Mouse (Mus musculus) adrenal gland, postnatal 10 days (tissue): ENCODE measurements around the gene Fgf3. TPM values are rescaled to one million over a fixed set of nuclear protein-coding genes. Genes with fewer than 3 reads are reported as not detected.

Experiments used
- DNase-seq: peaks from one replicate; pipeline ENCODE4 v3.0.0; 2021; ENCODE audit warnings: mixed read lengths
- long read RNA-seq, 2 experiments: library from polyadenylated mRNA; stranded (forward); transcript quantifications; one replicate each; pipeline ENCODE4 v2.0.0; 2021
- total RNA-seq, 2 experiments: library from RNA; stranded (reverse); gene quantifications; 2 replicates each; pipeline ENCODE4 v1.2.3; 2021

Gene Fgf3
- under 1 TPM; 0.27 to 0.33 TPM for total RNA-seq
- long read RNA-seq, experiment 1, partial matches to known transcripts: 0 of 1 reads
- long read RNA-seq, experiment 1, other reads (novel, unspliced or antisense): 0 of 1 reads
- long read RNA-seq, experiment 2, partial matches to known transcripts: 0 of 1 reads
- long read RNA-seq, experiment 2, other reads (novel, unspliced or antisense): 0 of 1 reads

DNA sequence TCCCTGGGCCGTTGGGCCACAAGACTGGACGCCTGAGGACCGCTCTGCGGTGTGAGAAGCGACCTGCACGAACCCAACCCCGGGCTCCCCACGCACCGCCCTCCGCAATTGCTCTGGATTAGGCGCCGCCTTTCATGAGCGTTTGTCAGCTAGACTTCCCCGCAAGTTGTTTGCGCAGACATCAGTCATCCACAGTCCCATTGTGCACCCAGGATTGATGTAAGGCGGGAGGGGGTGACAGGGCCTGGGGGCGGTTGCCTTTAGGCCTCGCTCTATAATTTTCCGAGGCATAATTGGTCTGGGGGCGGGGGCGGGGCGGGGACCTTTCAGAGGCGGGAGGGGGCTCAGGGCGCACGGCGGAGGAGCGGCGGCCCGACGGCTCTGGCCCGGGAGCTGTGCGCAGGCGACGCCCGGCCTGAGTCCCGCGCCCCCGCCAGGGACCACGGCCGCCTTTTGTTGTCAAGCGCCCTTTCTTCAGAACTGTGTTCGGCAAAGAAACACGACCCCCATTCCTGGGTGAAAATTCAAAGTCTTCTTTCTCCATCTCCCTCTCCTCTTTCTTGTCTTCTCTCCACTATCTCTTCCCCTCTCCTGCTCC, at the start of gene Fgf3:
Gene Fgf3, plus strand, starts transcription at position 193 of the 598 bp plus-strand sequence.
- DNase-seq: no peak

DNA sequence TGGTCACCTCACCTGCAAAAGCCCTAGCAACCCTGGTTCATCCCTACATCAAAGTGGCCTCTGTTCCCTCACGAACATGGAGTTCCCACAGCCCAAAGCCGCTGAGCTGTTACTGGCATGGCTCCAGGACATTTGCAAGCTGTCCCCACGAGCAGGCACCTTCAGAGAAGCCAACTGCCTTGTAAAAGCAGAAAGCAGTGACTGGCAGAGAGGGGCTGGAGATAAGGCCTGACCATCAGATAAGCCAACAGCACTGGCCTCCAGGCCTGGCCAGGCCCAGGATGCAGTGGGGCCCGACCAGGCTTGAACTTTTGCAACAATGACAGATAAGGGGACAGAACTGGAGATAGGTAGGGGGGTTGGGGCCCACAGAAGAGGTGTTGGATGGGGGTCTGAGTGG, 49.3 kb upstream of the Fgf3 start:
- DNase-seq: peak; percentile 48

DNA sequence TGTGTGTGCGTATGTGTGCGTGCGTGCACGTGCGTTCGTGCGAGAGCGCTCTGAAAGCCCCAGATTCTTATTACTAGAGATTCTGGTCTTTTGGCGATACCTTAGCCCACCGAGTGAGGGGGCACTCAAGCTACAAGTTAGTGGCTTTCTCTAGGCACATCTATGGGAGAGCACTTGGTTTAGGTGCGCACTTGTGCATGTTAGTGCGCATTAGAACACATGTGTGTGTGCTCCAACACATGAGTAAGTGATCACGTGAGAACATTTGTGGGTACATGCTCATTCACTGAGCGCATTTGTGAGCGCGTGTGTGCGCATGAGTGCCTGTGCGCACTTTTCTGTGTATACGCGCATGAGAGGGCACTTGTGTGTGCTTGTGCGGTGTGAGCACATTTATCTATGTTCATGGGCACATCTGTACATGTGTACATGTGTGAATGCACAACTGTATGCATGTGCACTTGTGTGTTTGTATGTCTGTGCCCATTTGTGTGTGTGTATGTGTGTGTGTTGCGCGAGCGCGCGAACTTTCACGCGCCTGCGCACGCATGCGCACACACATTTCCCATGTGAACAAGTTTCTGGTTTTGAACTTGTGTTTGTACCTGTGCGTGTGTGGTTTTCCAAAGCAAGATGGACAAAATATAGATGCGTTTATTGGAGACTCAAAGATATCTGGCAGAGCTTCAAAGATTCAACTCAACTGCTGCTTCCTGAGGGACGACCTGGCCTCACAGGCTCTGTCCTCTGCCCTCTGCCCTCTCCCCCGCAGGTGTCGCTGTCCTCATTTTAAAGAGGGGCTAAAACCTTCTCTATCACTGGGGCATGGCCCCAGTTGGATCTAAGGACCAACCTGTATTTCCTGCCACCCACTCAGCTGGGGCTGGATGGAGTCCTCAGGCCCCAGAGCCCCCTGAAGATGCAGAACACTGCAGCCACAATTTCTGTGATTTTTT, 48.0 kb upstream of the Fgf3 start:
- DNase-seq: no peak

DNA sequence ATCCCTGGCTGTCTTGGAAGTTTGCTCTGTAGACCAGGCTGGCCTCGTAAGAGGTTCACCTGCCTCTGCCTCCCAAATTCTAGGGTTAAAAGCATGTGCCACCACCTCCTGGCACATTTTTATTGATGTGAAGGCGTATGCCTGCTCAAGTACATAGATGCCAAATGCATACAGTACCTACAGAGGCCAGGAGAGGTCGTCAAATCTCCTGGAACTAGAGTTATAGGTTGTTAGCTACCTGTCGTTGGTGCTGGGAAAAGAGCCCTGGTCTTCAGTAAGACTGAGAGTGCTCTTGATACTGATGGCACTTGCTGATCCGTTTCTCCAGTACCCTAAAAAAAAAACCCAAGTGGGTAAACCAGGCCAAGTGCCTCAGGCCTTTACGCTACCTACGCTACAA, 46.5 kb upstream of the Fgf3 start:
- DNase-seq: no peak

DNA sequence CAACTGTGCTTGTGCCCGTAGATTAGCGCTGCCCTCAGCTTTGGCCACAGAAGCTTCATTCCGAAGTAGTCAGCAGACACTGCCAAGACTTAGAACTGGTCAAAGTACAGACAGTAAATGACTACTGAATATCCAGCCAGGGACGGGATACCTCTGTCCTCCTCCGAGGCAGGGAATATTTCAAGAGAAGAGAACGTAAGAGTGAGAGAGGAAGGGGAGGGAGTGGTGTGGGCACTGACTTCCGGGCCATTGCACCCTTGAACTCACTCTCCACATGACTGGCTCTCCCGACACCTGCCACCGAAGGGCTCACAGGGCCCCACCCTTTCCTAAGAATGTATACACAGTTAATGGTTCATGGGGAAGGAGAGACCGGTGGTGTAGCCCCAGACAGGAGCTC, 44.6 kb upstream of the Fgf3 start:
- DNase-seq: no peak

DNA sequence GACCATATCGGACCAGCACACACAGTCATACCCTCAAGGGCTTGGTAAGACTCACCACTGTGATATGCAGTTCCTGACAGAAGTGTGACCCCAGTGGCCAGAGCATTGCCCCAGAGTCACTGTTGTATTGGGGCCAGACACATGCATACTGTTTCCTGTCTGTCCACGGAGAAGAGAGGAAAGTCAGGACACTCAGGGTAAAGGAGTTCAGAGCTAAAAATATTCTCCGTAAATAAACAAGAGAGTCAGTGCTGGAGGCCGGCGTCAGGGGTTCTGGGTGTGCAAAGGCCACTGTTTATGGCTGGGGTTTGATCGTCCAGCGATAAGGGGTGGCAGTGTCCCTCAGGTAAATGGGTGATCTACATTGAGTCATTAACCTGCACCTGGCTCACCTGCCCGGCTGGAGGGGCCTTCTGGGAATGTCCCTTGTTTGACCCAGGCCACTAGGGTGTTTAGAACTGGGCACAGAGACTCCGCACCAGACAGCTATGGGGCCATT, 41.9 kb upstream of the Fgf3 start:
- no peak for DNase-seq

DNA sequence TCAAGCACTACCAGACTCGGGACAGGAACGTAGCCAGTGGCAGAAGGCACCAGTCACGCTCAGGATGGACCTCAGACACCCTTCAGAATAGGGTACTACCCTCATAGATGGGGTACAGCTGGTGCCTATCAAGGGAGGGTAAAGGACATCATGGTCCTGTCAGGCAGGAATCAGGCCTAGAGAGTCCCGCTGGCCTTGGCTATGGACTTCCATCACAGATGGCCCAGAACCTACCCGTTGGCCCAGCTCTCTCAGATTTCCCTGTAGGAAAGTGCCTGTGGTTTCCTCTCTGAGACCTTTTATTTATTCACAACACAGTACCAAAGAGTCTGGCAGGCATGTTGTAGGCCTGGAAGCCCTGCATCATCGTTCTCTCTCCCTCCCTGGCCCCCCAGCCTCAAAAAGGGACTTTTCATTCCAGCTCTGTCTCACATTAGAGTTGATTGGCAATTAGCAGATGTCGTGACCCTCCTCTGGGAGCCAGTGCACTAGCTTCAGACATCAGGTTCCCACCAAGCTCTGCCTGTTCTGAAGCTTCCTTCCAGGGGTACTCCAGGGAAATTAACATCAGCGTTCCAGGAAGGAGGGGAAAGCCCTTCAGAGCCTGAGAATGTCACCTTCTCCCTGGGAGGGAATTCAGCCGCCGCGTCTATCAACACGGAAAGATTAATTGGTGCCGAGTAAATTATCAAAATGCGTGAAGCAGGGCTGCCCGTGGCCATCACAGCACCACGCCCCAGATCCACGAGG, 40.7 kb upstream of the Fgf3 start:
- no peak for DNase-seq

DNA sequence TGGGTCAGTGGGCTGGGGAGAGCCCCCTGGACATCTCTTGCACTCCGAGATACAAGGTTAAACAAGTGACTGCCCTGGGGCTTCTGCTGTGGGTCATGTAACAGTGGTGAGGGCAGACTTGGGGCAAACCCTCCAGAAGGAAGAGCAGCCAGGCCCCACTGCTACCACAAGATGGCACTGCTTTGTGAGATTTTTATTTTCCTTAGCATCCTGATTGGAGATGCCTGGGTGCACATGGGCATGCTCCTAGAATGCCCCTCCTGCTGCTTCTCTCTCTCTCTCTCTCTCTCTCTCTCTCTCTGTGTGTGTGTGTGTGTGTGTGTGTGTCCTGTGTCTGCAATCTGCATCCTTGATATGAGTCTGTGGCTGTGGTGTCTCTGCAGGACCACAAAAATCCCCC, 39.4 kb upstream of the Fgf3 start:
- peak; percentile 46 for DNase-seq

DNA sequence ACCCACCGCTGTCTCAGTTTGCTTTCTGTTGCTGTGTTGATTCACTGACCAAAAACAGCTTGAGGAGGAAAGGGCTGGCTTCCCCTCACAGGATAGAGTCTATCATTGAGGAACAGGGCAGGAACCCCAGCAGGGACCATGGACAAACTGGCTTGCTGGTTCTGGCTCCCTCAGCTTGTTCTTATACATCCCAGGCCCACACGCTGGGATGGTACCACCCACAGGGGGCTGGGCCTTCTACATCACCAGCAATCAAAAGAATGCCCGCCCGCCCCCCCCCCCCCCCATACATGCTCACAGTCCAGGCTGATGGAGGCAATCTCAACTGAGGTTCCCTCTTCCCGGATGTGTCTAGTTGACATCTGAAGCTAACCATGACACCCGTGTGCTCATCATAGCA, 30.8 kb upstream of the Fgf3 start:
- DNase-seq: no peak

DNA sequence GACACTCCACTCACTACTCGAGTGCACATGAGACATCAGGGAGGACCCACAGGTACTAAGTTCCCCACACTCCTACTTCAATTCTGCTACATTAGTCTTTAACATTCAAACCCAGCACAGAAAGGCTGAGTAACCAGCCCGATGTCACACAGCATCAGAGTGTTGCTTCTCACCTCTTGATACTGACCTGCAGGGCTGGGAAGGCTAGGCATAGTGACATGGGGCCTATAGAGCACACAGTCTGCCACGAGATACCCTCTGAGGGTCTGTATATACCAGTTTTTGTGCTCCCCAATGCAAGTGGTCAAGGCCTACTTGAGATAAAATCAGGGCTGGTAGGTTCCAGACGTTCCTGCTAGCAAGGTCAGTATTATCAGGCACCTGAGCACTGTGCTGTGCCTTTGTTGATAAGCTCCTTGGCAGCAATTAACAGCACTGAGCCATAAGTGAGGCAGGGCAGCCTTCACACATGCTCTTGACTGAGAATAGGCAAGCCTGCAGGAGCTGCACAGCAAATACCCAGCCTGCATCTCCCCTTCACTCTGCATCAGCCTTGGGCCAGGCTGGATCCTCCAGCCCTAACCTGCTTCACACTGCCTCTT, 29.8 kb upstream of the Fgf3 start:
- no peak for DNase-seq

DNA sequence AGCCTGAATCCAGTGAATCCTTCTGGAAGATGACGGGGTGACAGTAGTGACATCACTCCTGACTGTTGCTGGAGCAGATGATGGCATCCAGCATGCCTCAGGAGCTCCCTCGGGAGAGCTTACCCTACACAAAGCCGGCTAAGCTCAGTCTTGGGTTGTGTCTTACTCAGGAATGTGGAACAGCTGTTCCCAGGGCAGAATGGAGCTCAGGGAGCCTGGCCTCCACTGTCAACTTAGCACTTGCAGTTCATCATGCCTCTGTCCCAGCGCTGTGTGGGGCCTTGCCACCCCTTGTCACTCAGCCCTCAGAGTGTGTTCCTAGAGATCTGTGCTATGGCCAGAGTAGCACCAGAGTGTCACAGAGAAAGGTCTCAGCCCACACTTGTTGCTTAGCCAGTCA, 26.4 kb upstream of the Fgf3 start:
- DNase-seq: no peak

DNA sequence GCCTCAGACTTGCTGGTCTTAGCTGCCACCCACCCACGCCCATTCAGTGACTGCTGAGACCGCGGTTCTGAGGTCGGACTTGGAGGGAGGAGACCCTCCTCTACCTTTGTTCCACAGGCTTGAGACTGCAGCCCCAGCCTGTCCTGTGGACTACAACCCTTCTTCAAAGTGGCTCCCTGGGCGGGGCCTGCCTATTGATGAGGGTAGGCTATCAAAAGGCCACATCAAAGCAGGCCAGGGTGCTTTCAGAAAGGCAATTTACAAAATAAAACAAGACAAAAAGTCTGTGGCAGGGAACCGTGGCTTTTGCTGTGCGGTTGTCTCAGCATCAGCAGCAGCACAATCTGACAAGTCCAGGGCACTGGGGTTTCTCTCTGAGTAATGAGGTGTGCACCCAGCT, 16.0 kb upstream of the Fgf3 start:
- DNase-seq: no peak

DNA sequence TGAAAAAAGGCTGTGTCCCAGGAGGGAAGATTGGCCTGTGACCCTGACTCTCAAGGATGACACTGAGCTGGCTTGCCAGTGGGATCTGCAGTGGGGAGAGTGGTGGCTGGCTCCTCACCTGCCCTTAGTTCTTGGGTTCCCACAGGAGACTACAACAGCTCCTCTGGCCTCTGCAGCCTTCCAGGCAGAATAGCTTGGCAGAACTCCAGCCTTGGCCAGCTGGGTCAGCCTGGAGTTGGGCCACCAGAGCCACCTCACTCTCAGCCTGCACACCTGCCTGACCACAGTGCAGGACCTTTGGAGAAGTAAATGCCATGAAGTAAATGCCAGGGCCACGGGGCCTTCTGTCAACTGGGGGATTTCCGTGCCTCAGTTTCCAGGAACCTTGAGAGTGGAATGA, 13.9 kb upstream of the Fgf3 start:
- DNase-seq: peak; percentile 52

DNA sequence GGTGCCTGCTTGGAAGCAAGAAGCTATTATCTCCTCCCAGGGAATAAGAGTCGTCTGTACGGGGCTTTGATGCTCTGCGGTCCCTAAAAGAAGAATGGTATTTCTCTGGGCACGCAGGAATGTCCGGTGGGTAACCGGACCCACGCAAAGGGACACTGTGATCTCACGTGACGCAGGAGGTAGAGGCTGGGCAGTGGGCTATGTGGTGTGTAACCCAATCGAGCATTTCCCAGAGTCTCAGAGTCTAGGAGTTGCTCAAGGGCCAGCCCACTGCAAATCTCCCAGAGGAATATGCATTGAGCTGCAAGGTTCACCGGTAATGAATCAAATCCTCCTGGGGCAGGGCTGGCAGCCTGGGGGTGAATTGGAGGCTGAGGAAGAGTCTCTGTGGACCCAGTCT, 9.5 kb upstream of the Fgf3 start:
- DNase-seq: no peak

DNA sequence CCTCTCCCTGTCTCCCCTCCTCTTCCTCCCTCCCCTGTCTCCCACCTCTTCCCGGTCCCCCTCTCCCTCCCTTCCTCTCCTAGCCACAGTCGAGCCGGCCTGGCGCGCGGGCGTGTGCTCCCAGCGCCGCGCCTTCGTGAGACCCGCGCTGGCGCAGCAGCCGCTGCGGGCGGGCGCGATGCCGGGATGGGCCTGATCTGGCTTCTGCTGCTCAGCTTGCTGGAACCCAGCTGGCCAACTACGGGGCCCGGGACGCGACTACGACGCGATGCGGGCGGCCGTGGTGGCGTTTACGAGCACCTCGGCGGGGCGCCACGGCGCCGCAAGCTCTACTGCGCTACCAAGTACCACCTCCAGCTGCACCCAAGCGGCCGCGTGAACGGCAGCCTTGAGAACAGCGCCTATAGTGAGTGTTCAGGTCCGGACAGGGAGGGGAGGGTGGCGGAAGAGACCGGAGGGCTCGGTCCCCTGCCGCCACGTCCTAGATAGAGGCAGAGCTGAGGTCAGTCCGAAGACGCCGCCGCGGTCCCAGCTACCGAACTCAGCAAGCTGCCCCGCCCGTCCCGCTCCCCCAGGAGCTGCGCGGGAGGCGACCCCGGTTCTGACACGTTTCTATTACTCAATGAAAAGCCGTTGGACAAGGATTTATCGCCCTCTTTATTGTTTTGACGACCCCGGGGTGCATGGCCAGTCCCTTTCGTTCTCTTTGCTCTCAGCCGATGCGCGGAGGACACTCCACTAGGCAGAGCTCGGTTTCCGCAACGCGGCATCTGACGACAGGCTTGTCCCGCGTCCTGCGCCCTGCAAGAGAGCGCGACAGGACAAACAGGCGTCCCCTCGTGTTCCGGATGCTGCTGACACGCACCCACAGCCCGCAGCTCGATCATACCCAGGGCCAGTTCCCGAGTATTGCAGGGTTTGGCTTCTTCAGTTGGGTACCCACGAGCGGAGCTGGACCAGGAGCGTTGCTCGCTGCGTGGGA, 930 bp downstream of the Fgf3 start:
- peak; percentile 17 for DNase-seq

DNA sequence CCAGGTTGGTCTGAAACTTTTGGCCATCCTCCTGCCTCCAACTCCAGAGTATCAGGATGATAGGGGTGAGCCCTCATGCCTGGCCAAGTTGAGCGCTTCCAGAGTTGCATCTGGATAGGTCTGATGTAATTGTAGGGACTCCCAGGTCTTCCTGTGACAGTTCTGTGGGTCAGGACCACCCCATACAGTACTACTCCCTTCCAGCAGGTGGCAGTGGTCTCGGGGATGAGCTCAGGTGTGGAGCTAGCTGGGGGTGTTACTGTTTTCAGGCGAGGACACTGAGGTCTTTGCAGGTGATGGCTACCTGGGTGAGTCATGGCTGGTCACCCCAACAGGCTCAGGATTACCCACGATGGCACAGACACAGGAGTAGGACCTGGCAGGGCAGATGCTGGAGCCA, 8.3 kb downstream of the Fgf3 start:
- peak; percentile 74 for DNase-seq

DNA sequence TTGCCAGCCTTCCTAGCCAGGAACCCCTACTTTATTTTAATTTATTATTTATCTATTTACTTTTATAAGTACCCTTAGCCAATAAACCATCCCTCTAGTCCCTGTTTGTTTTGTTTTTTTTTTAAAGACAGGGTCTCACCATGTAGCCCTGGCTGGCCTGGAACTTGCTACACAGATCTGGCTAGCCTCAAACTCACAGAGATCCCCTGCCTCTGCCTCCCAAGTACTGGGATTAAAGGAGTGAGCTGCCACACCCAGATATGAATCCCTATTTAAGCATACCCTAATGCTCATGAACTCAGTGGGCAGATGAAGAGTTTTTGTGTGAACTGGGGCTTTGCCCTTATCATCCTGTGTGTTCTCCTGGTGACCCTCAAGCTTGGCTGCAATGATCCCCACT, 9.2 kb downstream of the Fgf3 start, which contains the start of gene Fgf4:
Gene Fgf4, plus strand, starts transcription at position 301 of the 400 bp plus-strand sequence.
- no peak for DNase-seq

DNA sequence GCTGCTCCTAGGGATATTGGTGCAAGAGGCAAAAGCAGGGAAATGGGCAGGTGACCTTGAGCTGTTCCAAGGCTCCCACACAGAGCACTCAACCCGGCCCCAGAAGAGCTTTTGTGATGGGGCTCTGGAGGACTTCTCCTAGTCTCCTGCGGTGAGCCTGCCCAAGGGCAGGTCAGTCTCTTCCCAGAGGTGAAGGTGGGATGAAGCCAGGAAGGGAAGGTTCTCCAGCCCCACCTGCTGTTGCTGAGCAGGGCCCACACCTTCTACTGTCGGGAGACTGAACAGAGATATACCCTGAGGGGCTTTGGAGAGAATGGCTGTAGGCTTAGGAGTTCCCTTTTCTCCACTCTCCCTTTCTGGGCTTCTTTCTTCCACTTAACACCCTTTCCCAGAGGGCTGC, 13.4 kb downstream of the Fgf3 start:
- no peak for DNase-seq

DNA sequence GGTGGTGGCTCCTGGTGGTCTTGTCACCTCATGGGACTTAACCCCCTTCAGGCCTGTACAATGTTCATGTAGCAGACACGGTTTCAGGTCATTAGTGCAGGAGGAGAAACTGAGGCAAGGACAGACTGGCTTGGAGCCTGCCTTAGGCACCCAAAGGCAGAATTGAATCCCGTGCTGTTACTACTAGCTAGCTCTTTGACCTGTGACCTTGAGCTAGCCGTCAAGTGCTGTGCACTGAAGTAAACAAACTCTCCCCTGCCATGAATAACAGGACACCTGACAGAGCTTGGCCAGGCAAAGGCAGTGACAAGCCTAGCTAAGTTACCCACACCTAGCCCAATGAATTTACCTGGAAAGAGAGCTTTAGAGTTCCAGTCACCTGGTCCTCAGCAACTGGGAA, 17.1 kb downstream of the Fgf3 start:
- DNase-seq: no peak

DNA sequence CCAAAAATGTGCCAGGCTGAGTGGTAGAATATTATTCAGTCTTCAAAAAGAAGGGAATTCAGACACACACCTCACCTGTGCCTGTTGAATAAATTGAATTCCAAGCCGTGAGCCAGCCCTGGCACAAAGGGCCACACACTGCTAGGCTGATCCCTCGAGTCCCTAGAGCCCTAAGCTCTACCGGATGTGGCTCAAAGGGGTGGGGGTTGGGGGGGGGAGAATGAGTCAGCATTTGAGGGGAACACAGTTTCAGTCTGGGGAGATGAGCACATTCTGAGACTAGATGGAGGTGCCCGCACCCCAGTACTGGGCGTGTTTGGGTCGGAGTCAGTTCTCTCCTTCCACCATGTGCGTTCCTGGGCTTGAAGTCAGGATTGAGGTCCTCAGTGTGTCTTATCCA, 19.3 kb downstream of the Fgf3 start:
- no peak for DNase-seq
